Mouse (Mus musculus) forebrain, embryonic 13.5 days (tissue): ENCODE data around the gene Ftl1. TPM values are rescaled to one million over a fixed set of nuclear protein-coding genes. Genes with fewer than 3 reads are reported as not detected.

ENCODE experiments used
- ATAC-seq: fragments of 200-750 bp; cut with Nextera tagmentation; 2 replicates; pipeline ENCODE4 v1.8.0; 2017
- H3K27ac ChIP-seq: fragments of 300-500 bp; sonication (generic); 2 replicates; pipeline ENCODE4 v1.5.1; 2015; ENCODE audit warnings: inconsistent platforms, mild to moderate bottlenecking, moderate library complexity
- H3K27me3 ChIP-seq: fragments of 300-500 bp; sonication (generic); 2 replicates; pipeline ENCODE4 v1.6.1; 2015; ENCODE audit warnings: mild to moderate bottlenecking, inconsistent platforms
- H3K36me3 ChIP-seq: fragments of 300-500 bp; sonication (generic); 2 replicates; pipeline ENCODE4 v1.6.1; 2015; ENCODE audit warnings: mild to moderate bottlenecking, inconsistent platforms; ENCODE audit not compliant: poor library complexity, severe bottlenecking
- H3K4me1 ChIP-seq: fragments of 300-500 bp; sonication (generic); 2 replicates; pipeline ENCODE4 v1.6.1; 2015; ENCODE audit warnings: inconsistent platforms
- H3K4me2 ChIP-seq: fragments of 300-500 bp; sonication (generic); 2 replicates; pipeline ENCODE4 v1.6.1; 2015; ENCODE audit warnings: inconsistent platforms, mild to moderate bottlenecking, moderate library complexity
- H3K4me3 ChIP-seq: fragments of 300-500 bp; sonication (generic); 2 replicates; pipeline ENCODE4 v1.5.1; 2015; ENCODE audit warnings: mild to moderate bottlenecking, inconsistent platforms
- H3K9ac ChIP-seq: fragments of 300-500 bp; sonication (generic); 2 replicates; pipeline ENCODE4 v1.6.1; 2015; ENCODE audit warnings: mild to moderate bottlenecking, inconsistent platforms
- H3K9me3 ChIP-seq: fragments of 300-500 bp; sonication (generic); replicated peaks from 2 replicates; pipeline ENCODE4 v1.6.1; 2016; ENCODE audit warnings: inconsistent platforms
- WGBS: fragments of 180-500 bp; shearing (Covaris S2); methylation state at CpG from one replicate; pipeline ENCODE4 v1.1.7; 2015; 5-methylcytosine and 5-hydroxymethylcytosine counted together
- polyA plus RNA-seq: library from polyadenylated mRNA; unstranded; fragments of >200 nt; fragmentation: Nextera tagmentation; extraction: Ambion mirVana; gene quantifications from 2 replicates; pipeline ENCODE4 v1.2.1, GENCODE M21; 2015

Gene Ftl1
- polyA plus RNA-seq, 1 experiment from 2014 or later = 6,730 TPM

GRCm38 (mm10) chr7:45443526-45444420 is 15.9 kb downstream of the Ftl1 start:
- Histone ChIP-seq H3K4me1 (no peaks in the 10 kb centered on the region), H3K36me3 (peaks cover 54% of the 10 kb centered on the region), H3K9me3 (no peaks in the 10 kb centered on the region), H3K27ac (no peak overlapping the region), H3K4me3 (no peak overlapping the region), H3K9ac (no peak overlapping the region), H3K27me3 (no peaks in the 10 kb centered on the region), H3K4me2 (no peak overlapping the region)
- ATAC-seq = no peak
- 92% methylated on average over 22 of the region's 22 CpGs for WGBS

GRCm38 (mm10) chr7:45437521-45438276 is 22.0 kb downstream of the Ftl1 start, which contains the start of gene Ruvbl2:
Ruvbl2 (minus strand) TSS chr7:45438096.
- peak within 1 kb of the TSS; percentile 22; the same call in 1 of the 2 replicates for H3K9ac ChIP-seq
- H3K36me3 ChIP-seq = peaks cover 19% of the 10 kb centered on the region
- no peak within 1 kb of the TSS for H3K4me3 ChIP-seq
- peak within 1 kb of the TSS; percentile 19; the same call in 1 of the 2 replicates for H3K4me2 ChIP-seq
- no peak for ATAC-seq
- no peaks in the 10 kb centered on the region for H3K27me3 ChIP-seq
- no peaks in the 10 kb centered on the region for H3K9me3 ChIP-seq
- H3K4me1 ChIP-seq = peaks cover 41% of the 10 kb centered on the region
- no peak within 1 kb of the TSS for H3K27ac ChIP-seq
- 23% methylated on average over 19 of the region's 19 CpGs for WGBS

GRCm38 (mm10) chr7:45437046-45437445 is 22.6 kb downstream of the Ftl1 start:
- Histone ChIP-seq H3K4me1 (peaks cover 45% of the 10 kb centered on the region), H3K36me3 (peaks cover 19% of the 10 kb centered on the region; the same call in 1 of the 2 replicates), H3K4me2 (no peak overlapping the region), H3K4me3 (no peak overlapping the region), H3K27me3 (no peaks in the 10 kb centered on the region), H3K9me3 (no peaks in the 10 kb centered on the region), H3K27ac (no peak overlapping the region), H3K9ac (peak overlapping the region; percentile 22; the same call in 1 of the 2 replicates)
- WGBS = 33% methylated on average over 6 of the region's 6 CpGs
- ATAC-seq = no peak

- peak overlapping the region; percentile 84; the same call in 1 of the 2 replicates for H3K9ac ChIP-seq
- H3K4me2 ChIP-seq = no peak overlapping the region
- 93% methylated on average over 5 of the region's 5 CpGs for WGBS
Observed at GRCm38 (mm10) chr7:45436444-45436843, 23.2 kb downstream of the Ftl1 start.

GRCm38 (mm10) chr7:45435038-45435437 is 24.6 kb downstream of the Ftl1 start:
- Histone ChIP-seq H3K9ac (peak overlapping the region; percentile 84), H3K4me1 (peaks cover 45% of the 10 kb centered on the region), H3K4me2 (peak overlapping the region; percentile 100), H3K27me3 (no peaks in the 10 kb centered on the region), H3K4me3 (peak overlapping the region; percentile 89), H3K9me3 (no peaks in the 10 kb centered on the region), H3K36me3 (peaks cover 32% of the 10 kb centered on the region), H3K27ac (no peak overlapping the region; the same call in 1 of the 2 replicates)
- 5% methylated on average over 16 of the region's 16 CpGs for WGBS
- ATAC-seq = no peak

More at GRCm38 (mm10) chr7:45436444-45436843, 23.2 kb downstream of the Ftl1 start:
- no peak overlapping the region for H3K4me3 ChIP-seq
- peaks cover 22% of the 10 kb centered on the region; the same call in 1 of the 2 replicates for H3K36me3 ChIP-seq
- H3K27ac ChIP-seq = no peak overlapping the region
- no peaks in the 10 kb centered on the region for H3K27me3 ChIP-seq
- ATAC-seq = no peak
- no peaks in the 10 kb centered on the region for H3K9me3 ChIP-seq
- peaks cover 45% of the 10 kb centered on the region for H3K4me1 ChIP-seq

- H3K4me3 ChIP-seq = peak within 1 kb of the TSS; percentile 89
- H3K27ac ChIP-seq = peak within 1 kb of the TSS; percentile 88
- no peaks in the 10 kb centered on the region for H3K27me3 ChIP-seq
- peaks cover 45% of the 10 kb centered on the region for H3K4me1 ChIP-seq
- H3K36me3 ChIP-seq = peaks cover 32% of the 10 kb centered on the region
- ATAC-seq = peak; percentile 98
- under 1% methylated on average over 44 of the region's 45 CpGs for WGBS
- peak within 1 kb of the TSS; percentile 92 for H3K9ac ChIP-seq
- H3K9me3 ChIP-seq = no peaks in the 10 kb centered on the region
- peak within 1 kb of the TSS; percentile 100 for H3K4me2 ChIP-seq
Observed at GRCm38 (mm10) chr7:45434203-45435015, 25.3 kb downstream of the Ftl1 start, which contains the start of gene Gys1. Gys1 (plus strand) TSS chr7:45434844.

- no peaks in the 10 kb centered on the region for H3K27me3 ChIP-seq
- H3K4me1 ChIP-seq = peaks cover 45% of the 10 kb centered on the region
- peak overlapping the region; percentile 92 for H3K9ac ChIP-seq
- peak overlapping the region; percentile 89 for H3K4me3 ChIP-seq
- peak overlapping the region; percentile 88 for H3K27ac ChIP-seq
- no peaks in the 10 kb centered on the region for H3K9me3 ChIP-seq
- peak overlapping the region; percentile 100 for H3K4me2 ChIP-seq
- peaks cover 37% of the 10 kb centered on the region for H3K36me3 ChIP-seq
- peak; percentile 1; the same call in 1 of the 2 replicates for ATAC-seq
- 2% methylated on average over 7 of the region's 7 CpGs for WGBS
Observed at GRCm38 (mm10) chr7:45433835-45434202, 25.9 kb downstream of the Ftl1 start.

GRCm38 (mm10) chr7:45426556-45426955 is 33.1 kb downstream of the Ftl1 start:
- Histone ChIP-seq H3K4me1 (no peaks in the 10 kb centered on the region), H3K4me2 (no peak overlapping the region), H3K4me3 (no peak overlapping the region), H3K27ac (no peak overlapping the region), H3K9ac (no peak overlapping the region), H3K27me3 (no peaks in the 10 kb centered on the region), H3K36me3 (peaks cover 98% of the 10 kb centered on the region), H3K9me3 (no peaks in the 10 kb centered on the region)
- 89% methylated on average over 8 of the region's 8 CpGs for WGBS
- ATAC-seq = no peak

GRCm38 (mm10) chr7:45421194-45421593 is 38.5 kb downstream of the Ftl1 start:
- H3K9me3 ChIP-seq = no peaks in the 10 kb centered on the region

GRCm38 (mm10) chr7:45420615-45420919 is 39.1 kb downstream of the Ftl1 start, which contains the start of gene Lhb:
Lhb (plus strand) TSS chr7:45420820.
- H3K4me1 ChIP-seq = peaks cover 1% of the 10 kb centered on the region; the same call in 1 of the 2 replicates
- WGBS = 64% methylated on average over 6 of the region's 6 CpGs
- H3K9ac ChIP-seq = no peak within 1 kb of the TSS

More at GRCm38 (mm10) chr7:45421194-45421593, 38.5 kb downstream of the Ftl1 start:
- H3K27ac ChIP-seq = no peak overlapping the region
- H3K4me3 ChIP-seq = no peak overlapping the region
- no peak for ATAC-seq
- H3K9ac ChIP-seq = no peak overlapping the region
- H3K4me2 ChIP-seq = no peak overlapping the region
- 94% methylated on average over 14 of the region's 14 CpGs for WGBS
- H3K27me3 ChIP-seq = peaks cover 50% of the 10 kb centered on the region
- no peaks in the 10 kb centered on the region for H3K4me1 ChIP-seq
- H3K36me3 ChIP-seq = peaks cover 61% of the 10 kb centered on the region

GRCm38 (mm10) chr7:45419859-45420614 is 39.6 kb downstream of the Ftl1 start:
- Histone ChIP-seq H3K27me3 (peaks cover 61% of the 10 kb centered on the region), H3K4me2 (no peak overlapping the region), H3K4me1 (peaks cover 3% of the 10 kb centered on the region; the same call in 1 of the 2 replicates), H3K36me3 (peaks cover 49% of the 10 kb centered on the region), H3K4me3 (no peak overlapping the region), H3K27ac (no peak overlapping the region), H3K9ac (no peak overlapping the region), H3K9me3 (no peaks in the 10 kb centered on the region)
- ATAC-seq = no peak
- WGBS = 15% methylated on average over 27 of the region's 27 CpGs

More at GRCm38 (mm10) chr7:45420615-45420919, 39.1 kb downstream of the Ftl1 start, which contains the start of gene Lhb:
- H3K36me3 ChIP-seq = peaks cover 55% of the 10 kb centered on the region
- no peaks in the 10 kb centered on the region for H3K9me3 ChIP-seq
- no peak within 1 kb of the TSS for H3K27ac ChIP-seq
- no peak within 1 kb of the TSS for H3K4me2 ChIP-seq
- no peak within 1 kb of the TSS for H3K4me3 ChIP-seq
- ATAC-seq = no peak
- H3K27me3 ChIP-seq = peaks cover 56% of the 10 kb centered on the region
